Mouse (Mus musculus): ENCODE data around the gene 5730522E02Rik. TPM values are rescaled to one million over a fixed set of nuclear protein-coding genes. Genes with fewer than 3 reads are reported as not detected.

5730522E02Rik gene
- polyA plus RNA-seq, 1 experiment from 2014 or later: 7.7 TPM

- WGBS: 55% methylated on average over 10 of the region's 10 CpGs
- peaks cover 21% of the 10 kb centered on the region for H3K4me1 ChIP-seq
- no peak overlapping the region for H3K27ac ChIP-seq
- H3K4me3 ChIP-seq: no peak overlapping the region
- no peaks in the 10 kb centered on the region for H3K27me3 ChIP-seq (replicated peaks)
- no peak overlapping the region for H3K9ac ChIP-seq
- H3K9me3 ChIP-seq: no peaks in the 10 kb centered on the region
- no peak overlapping the region for H3K4me2 ChIP-seq (replicated peaks)
- ATAC-seq (ENCODE audit: low FRiP score, low read depth): no peak
- H3K36me3 ChIP-seq: no peaks in the 10 kb centered on the region
Measured at GRCm38 (mm10) chr11:25854216-25854615, 356.3 kb downstream of the 5730522E02Rik start.

GRCm38 (mm10) chr11:25853032-25853431, 357.5 kb downstream of the 5730522E02Rik start:
- H3K27me3 ChIP-seq (replicated peaks): no peaks in the 10 kb centered on the region
- H3K9ac ChIP-seq: no peak overlapping the region
- H3K27ac ChIP-seq: no peak overlapping the region
- H3K4me3 ChIP-seq: no peak overlapping the region
- WGBS: 22% methylated on average over 5 of the region's 5 CpGs
- peak; percentile 35; the same call in 1 of the 2 replicates for ATAC-seq (ENCODE audit: low FRiP score, low read depth)
- no peaks in the 10 kb centered on the region for H3K9me3 ChIP-seq
- H3K4me2 ChIP-seq (replicated peaks): no peak overlapping the region
- peaks cover 21% of the 10 kb centered on the region for H3K4me1 ChIP-seq
- no peaks in the 10 kb centered on the region for H3K36me3 ChIP-seq

- no peak for ATAC-seq (ENCODE audit: low FRiP score, low read depth)
- H3K4me1 ChIP-seq: peaks cover 4% of the 10 kb centered on the region; the same call in 1 of the 2 replicates
- H3K9ac ChIP-seq: no peak overlapping the region
- no peak overlapping the region for H3K27ac ChIP-seq
- 64% methylated on average over 14 of the region's 14 CpGs for WGBS
- no peaks in the 10 kb centered on the region for H3K9me3 ChIP-seq
- no peaks in the 10 kb centered on the region for H3K27me3 ChIP-seq (replicated peaks)
- H3K36me3 ChIP-seq: no peaks in the 10 kb centered on the region
- no peak overlapping the region for H3K4me3 ChIP-seq
- H3K4me2 ChIP-seq (replicated peaks): no peak overlapping the region
Measured at GRCm38 (mm10) chr11:25848824-25849644, 361.5 kb downstream of the 5730522E02Rik start.

DNA sequence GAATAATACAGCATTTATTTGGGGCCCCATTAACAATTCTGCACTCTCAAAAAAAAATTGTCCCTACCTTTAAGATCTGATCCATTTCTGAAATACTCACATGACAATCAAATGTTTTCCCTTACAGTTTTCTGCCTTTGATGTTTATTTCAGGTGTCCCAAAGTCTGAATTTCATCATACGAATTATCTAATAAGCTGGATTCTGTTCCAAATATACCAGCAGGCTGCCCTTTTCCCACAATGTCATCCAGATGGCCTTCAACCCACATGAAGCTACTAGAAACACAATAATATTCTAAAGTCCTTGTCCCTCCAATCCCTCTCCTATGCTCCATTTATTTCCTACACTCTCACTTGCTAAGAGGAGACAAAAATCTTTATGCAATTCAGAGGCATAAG, 372.1 kb downstream of the 5730522E02Rik start:
- no peak for ATAC-seq (ENCODE audit: low FRiP score, low read depth)
- Histone ChIP-seq H3K9me3 (no peaks in the 10 kb centered on the region), H3K4me3 (no peak overlapping the region), H3K27me3 (replicated peaks) (no peaks in the 10 kb centered on the region), H3K9ac (no peak overlapping the region), H3K4me1 (no peaks in the 10 kb centered on the region), H3K4me2 (replicated peaks) (no peak overlapping the region), H3K27ac (no peak overlapping the region), H3K36me3 (no peaks in the 10 kb centered on the region)
- WGBS: 90% methylated on average over 1 of the region's 1 CpGs

DNA sequence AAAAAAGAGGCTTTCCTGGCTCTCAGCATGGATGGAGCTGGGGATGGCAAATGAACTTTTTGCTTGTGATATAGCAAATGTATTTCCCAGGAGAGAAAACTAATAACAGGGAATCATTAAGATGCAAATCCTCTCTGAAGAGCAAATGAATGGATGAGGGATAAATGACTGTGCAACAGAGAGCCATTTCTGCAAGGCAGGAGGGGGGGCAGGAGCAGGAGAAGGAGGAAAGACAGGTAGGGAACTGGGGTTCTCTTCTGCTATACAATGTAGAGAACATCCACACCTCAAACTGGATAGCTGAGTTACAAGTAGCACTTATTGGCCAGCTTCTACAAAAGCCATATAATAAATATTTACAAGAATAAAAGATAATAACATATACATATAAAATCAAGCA, 390.8 kb downstream of the 5730522E02Rik start:
- H3K4me3 ChIP-seq: no peak overlapping the region
- no peak overlapping the region for H3K9ac ChIP-seq
- no peak overlapping the region for H3K4me2 ChIP-seq (replicated peaks)
- H3K9me3 ChIP-seq: no peaks in the 10 kb centered on the region
- no peak for ATAC-seq (ENCODE audit: low FRiP score, low read depth)
- no peaks in the 10 kb centered on the region for H3K36me3 ChIP-seq
- no peaks in the 10 kb centered on the region for H3K4me1 ChIP-seq
- H3K27ac ChIP-seq: no peak overlapping the region
- H3K27me3 ChIP-seq (replicated peaks): no peaks in the 10 kb centered on the region

DNA sequence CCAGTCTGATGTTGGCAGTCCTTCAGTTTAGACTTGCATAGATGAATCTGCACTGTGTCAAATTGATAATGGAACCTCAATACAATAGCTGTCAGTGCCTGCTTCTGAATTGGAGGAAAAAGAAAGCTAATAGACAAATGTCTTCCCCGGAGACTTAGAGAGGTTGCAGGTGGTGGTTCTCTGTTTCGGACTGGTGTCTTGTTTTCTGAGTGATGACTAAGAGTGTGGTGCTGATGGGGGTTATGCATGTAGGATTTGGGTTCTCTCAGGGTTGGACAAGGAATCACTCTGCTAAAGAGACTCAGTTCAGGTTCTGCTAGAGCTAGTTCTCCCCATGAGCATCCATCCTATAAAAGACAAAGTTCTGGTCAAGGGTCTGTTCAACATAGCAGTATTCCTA, 397.1 kb downstream of the 5730522E02Rik start:
- no peak for ATAC-seq (ENCODE audit: low FRiP score, low read depth)
- Histone ChIP-seq H3K4me3 (no peak overlapping the region), H3K4me2 (replicated peaks) (no peak overlapping the region), H3K27me3 (replicated peaks) (no peaks in the 10 kb centered on the region), H3K4me1 (no peaks in the 10 kb centered on the region), H3K27ac (no peak overlapping the region), H3K9ac (no peak overlapping the region), H3K9me3 (no peaks in the 10 kb centered on the region), H3K36me3 (no peaks in the 10 kb centered on the region)
- 66% methylated on average over 2 of the region's 2 CpGs for WGBS

DNA sequence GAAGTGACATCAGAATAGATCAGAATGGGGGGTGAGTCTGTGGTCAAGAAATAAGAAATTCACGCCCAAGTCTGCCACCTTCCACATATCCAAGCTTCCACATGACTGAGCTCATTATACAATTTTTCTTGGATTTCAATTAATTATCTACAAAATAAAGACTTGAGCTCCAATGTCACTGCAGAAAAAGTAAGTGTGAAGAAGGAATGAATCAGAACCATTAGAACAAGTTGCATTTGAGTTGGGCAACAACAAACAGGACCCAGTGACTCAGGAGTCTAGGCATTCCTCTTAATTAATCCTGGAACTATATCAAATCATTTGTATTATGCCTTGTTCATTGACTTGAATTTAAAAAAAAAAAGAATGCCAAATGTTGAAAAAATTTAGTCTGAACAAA, 422.9 kb downstream of the 5730522E02Rik start:
- no peak for ATAC-seq (ENCODE audit: low FRiP score, low read depth)
- 89% methylated on average over 1 of the region's 1 CpGs for WGBS

DNA sequence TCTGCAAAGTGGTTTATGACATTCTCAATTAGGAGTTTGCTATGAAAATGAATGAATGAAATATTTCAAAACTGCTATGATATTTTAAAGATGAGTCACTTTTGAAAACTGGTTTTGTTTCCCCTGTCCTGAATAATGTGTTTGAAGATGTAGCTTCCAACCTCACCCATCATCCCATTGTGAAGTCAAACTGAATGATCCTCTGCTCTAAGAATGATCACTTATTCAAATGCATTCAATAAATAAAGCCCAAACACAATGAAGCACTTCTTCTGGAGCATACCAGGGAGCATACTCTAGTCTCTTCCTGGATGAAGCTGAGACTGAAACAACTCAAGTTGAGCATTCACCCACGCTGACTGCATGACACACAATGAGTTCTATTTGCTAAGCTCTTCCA, 438.3 kb downstream of the 5730522E02Rik start:
- ATAC-seq (ENCODE audit: low FRiP score, low read depth): no peak
- Histone ChIP-seq H3K4me2 (replicated peaks) (no peak overlapping the region), H3K27me3 (replicated peaks) (no peaks in the 10 kb centered on the region), H3K36me3 (no peaks in the 10 kb centered on the region), H3K9me3 (no peaks in the 10 kb centered on the region), H3K27ac (no peak overlapping the region), H3K9ac (no peak overlapping the region), H3K4me1 (peaks cover 8% of the 10 kb centered on the region; the same call in 1 of the 2 replicates), H3K4me3 (no peak overlapping the region)
- 80% methylated on average over 1 of the region's 1 CpGs for WGBS

More for the DNA sequence above, 422.9 kb downstream of the 5730522E02Rik start:
- H3K36me3 ChIP-seq: no peaks in the 10 kb centered on the region
- no peak overlapping the region for H3K4me3 ChIP-seq
- no peaks in the 10 kb centered on the region for H3K9me3 ChIP-seq
- no peaks in the 10 kb centered on the region for H3K4me1 ChIP-seq
- no peak overlapping the region for H3K27ac ChIP-seq
- no peak overlapping the region for H3K9ac ChIP-seq
- no peaks in the 10 kb centered on the region for H3K27me3 ChIP-seq (replicated peaks)
- H3K4me2 ChIP-seq (replicated peaks): no peak overlapping the region

DNA sequence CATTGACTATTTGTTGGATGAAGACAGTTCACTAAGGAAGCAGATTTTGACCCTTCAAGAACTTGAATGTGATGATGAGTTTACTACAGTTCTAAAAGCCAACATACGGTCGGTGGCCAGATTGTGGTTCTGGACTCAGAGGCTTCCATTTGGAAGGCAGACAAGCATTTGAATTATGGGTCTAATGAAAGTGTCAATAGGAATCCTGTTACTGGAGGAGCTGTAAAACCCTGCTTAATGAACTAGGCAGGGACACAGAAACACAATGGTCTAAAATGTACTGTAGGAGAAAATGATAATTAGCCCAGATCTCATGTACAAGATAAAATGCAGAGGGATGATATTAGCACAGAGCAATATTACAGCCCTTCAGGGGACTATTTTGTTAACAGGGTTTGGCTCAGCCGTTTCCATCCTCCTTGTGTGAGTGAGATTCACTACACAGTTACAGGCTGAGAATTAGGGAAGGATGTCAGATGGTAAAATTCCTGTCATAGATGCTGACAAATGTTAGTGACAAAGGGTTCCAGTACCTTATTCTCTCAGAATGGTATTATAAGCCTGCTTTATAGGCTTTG, 439.5 kb downstream of the 5730522E02Rik start:
- peaks cover 8% of the 10 kb centered on the region; the same call in 1 of the 2 replicates for H3K4me1 ChIP-seq
- no peak for ATAC-seq (ENCODE audit: low FRiP score, low read depth)
- H3K4me2 ChIP-seq (replicated peaks): no peak overlapping the region
- H3K36me3 ChIP-seq: no peaks in the 10 kb centered on the region
- WGBS: 47% methylated on average over 3 of the region's 3 CpGs
- H3K27me3 ChIP-seq (replicated peaks): no peaks in the 10 kb centered on the region
- H3K9ac ChIP-seq: no peak overlapping the region
- no peaks in the 10 kb centered on the region for H3K9me3 ChIP-seq
- no peak overlapping the region for H3K4me3 ChIP-seq
- no peak overlapping the region for H3K27ac ChIP-seq

GRCm38 (mm10) chr11:25767584-25768333, 442.8 kb downstream of the 5730522E02Rik start:
- H3K4me2 ChIP-seq (replicated peaks): no peak overlapping the region
- H3K27ac ChIP-seq: no peak overlapping the region
- peak; percentile 79 for ATAC-seq (ENCODE audit: low FRiP score, low read depth)
- H3K36me3 ChIP-seq: no peaks in the 10 kb centered on the region
- H3K4me1 ChIP-seq: peaks cover 8% of the 10 kb centered on the region; the same call in 1 of the 2 replicates
- no peaks in the 10 kb centered on the region for H3K9me3 ChIP-seq
- no peak overlapping the region for H3K9ac ChIP-seq
- WGBS: 21% methylated on average over 5 of the region's 5 CpGs
- H3K4me3 ChIP-seq: no peak overlapping the region
- H3K27me3 ChIP-seq (replicated peaks): no peaks in the 10 kb centered on the region

- no peak overlapping the region for H3K4me2 ChIP-seq (replicated peaks)
- WGBS: 74% methylated on average over 7 of the region's 7 CpGs
- H3K27me3 ChIP-seq (replicated peaks): no peaks in the 10 kb centered on the region
- H3K9me3 ChIP-seq: no peaks in the 10 kb centered on the region
- no peak overlapping the region for H3K4me3 ChIP-seq
- H3K9ac ChIP-seq: no peak overlapping the region
- H3K4me1 ChIP-seq: no peaks in the 10 kb centered on the region
- H3K27ac ChIP-seq: no peak overlapping the region
- no peaks in the 10 kb centered on the region for H3K36me3 ChIP-seq
- no peak for ATAC-seq (ENCODE audit: low FRiP score, low read depth)
Measured at GRCm38 (mm10) chr11:25753156-25753899, 457.2 kb downstream of the 5730522E02Rik start.

DNA sequence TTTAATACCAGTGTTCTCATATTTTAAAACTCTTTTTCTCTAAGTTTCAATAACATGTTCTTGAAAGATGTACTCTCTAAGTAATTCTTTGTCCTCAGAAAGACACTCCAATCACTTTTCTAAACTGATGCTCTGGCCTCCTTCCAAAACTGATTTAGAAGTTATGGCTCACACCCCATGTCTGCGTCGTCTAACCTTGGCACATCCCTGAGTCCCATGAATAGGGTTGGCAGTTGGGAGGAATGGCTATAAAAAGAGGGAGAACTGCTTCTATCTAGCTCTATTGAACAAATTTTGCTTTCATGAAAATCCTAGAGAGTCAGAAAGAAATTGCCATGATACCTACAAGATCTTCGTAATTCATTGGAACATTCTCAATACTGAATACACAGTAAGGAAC, 458.1 kb downstream of the 5730522E02Rik start:
- Histone ChIP-seq H3K9ac (no peak overlapping the region), H3K4me1 (no peaks in the 10 kb centered on the region), H3K36me3 (no peaks in the 10 kb centered on the region), H3K4me2 (replicated peaks) (no peak overlapping the region), H3K9me3 (no peaks in the 10 kb centered on the region), H3K27ac (no peak overlapping the region), H3K27me3 (replicated peaks) (no peaks in the 10 kb centered on the region), H3K4me3 (no peak overlapping the region)
- ATAC-seq (ENCODE audit: low FRiP score, low read depth): no peak
- 92% methylated on average over 3 of the region's 3 CpGs for WGBS

All from neural tube, embryonic 12.5 days (tissue).